Mouse (Mus musculus): Measurements from ENCODE around the gene Lrrc23. TPM values are rescaled to one million over a fixed set of nuclear protein-coding genes. Genes with fewer than 3 reads are reported as not detected.

Lrrc23 gene
- polyA plus RNA-seq, 1 experiment from 2014 or later = not detected

GRCm38 (mm10) chr6:124722876-124723473 lies 56.6 kb downstream of the Lrrc23 start:
- Histone ChIP-seq H3K9me3 (replicated peaks) (no peaks in the 10 kb centered on the region), H3K4me1 (replicated peaks) (peaks cover 66% of the 10 kb centered on the region), H3K9ac (no peak overlapping the region), H3K27ac (replicated peaks) (0 out of 2 replicates have a peak overlapping the region, but pooled peaks have one; percentile 19), H3K4me2 (no peak overlapping the region), H3K4me3 (replicated peaks) (no peak overlapping the region), H3K27me3 (no peaks in the 10 kb centered on the region), H3K36me3 (replicated peaks) (0 out of 2 replicates have a peak, but pooled peaks cover 9% of the 10 kb centered on the region)
- WGBS (ENCODE audit: insufficient replicate concordance) = 62% methylated on average over 6 of the region's 6 CpGs
- no peak for ATAC-seq (ENCODE audit: insufficient read depth)

GRCm38 (mm10) chr6:124720904-124721303 lies 58.6 kb downstream of the Lrrc23 start:
- WGBS (ENCODE audit: insufficient replicate concordance) = 64% methylated on average over 11 of the region's 11 CpGs
- Histone ChIP-seq H3K9me3 (replicated peaks) (no peaks in the 10 kb centered on the region), H3K4me1 (replicated peaks) (peaks cover 79% of the 10 kb centered on the region), H3K4me2 (no peak overlapping the region), H3K9ac (no peak overlapping the region), H3K4me3 (replicated peaks) (no peak overlapping the region), H3K27ac (replicated peaks) (peak overlapping the region; percentile 76), H3K36me3 (replicated peaks) (peaks cover 29% of the 10 kb centered on the region), H3K27me3 (no peaks in the 10 kb centered on the region)
- ATAC-seq (ENCODE audit: insufficient read depth) = no peak

Other genes starting within 250 kb of the Lrrc23 start
- gene C1s1, start 237.4 kb downstream of the Lrrc23 start, polyA plus RNA-seq (2015; fragmentation: Nextera tagmentation; extraction: Ambion mirVana) = 47.0 and 59.5 TPM in 2 replicates
- gene C1rb, start 209.4 kb downstream of the Lrrc23 start, polyA plus RNA-seq (2015; fragmentation: Nextera tagmentation; extraction: Ambion mirVana) = not detected in 2 replicates
- not detected in 2 replicates for gene C1s2, start 143.6 kb downstream of the Lrrc23 start, polyA plus RNA-seq (2015; fragmentation: Nextera tagmentation; extraction: Ambion mirVana)
- 82.0 and 85.6 TPM in 2 replicates for gene Lpcat3, start 116.7 kb downstream of the Lrrc23 start, polyA plus RNA-seq (2015; fragmentation: Nextera tagmentation; extraction: Ambion mirVana)
- gene Emg1, start 67.5 kb downstream of the Lrrc23 start, polyA plus RNA-seq (2015; fragmentation: Nextera tagmentation; extraction: Ambion mirVana) = 122 and 128 TPM in 2 replicates
- gene Phb2, start 67.4 kb downstream of the Lrrc23 start, polyA plus RNA-seq (2015; fragmentation: Nextera tagmentation; extraction: Ambion mirVana) = 242 and 243 TPM in 2 replicates
- 38.1 and 43.7 TPM in 2 replicates for gene Ptpn6, start 41.0 kb downstream of the Lrrc23 start, polyA plus RNA-seq (2015; fragmentation: Nextera tagmentation; extraction: Ambion mirVana)
- 75.9 and 76.4 TPM in 2 replicates for gene Grcc10, start 38.4 kb downstream of the Lrrc23 start, polyA plus RNA-seq (2015; fragmentation: Nextera tagmentation; extraction: Ambion mirVana)
- gene Gm45234, start 23.7 kb downstream of the Lrrc23 start, polyA plus RNA-seq (2015; fragmentation: Nextera tagmentation; extraction: Ambion mirVana) = not detected in 2 replicates
- 1.3 and 2.0 TPM in 2 replicates for gene Atn1, start 23.2 kb downstream of the Lrrc23 start, polyA plus RNA-seq (2015; fragmentation: Nextera tagmentation; extraction: Ambion mirVana)
- 0.39 and 0.41 TPM in 2 replicates for gene Eno2, start 10.1 kb downstream of the Lrrc23 start, polyA plus RNA-seq (2015; fragmentation: Nextera tagmentation; extraction: Ambion mirVana)
- gene Spsb2, start 28.9 kb upstream of the Lrrc23 start, polyA plus RNA-seq (2015; fragmentation: Nextera tagmentation; extraction: Ambion mirVana) = 9.2 and 9.5 TPM in 2 replicates
- gene Tpi1, start 34.6 kb upstream of the Lrrc23 start, polyA plus RNA-seq (2015; fragmentation: Nextera tagmentation; extraction: Ambion mirVana) = 405 and 414 TPM in 2 replicates
- gene Usp5, start 49.8 kb upstream of the Lrrc23 start, polyA plus RNA-seq (2015; fragmentation: Nextera tagmentation; extraction: Ambion mirVana) = 54.9 and 55.4 TPM in 2 replicates
- 192 and 194 TPM in 2 replicates for gene Cdca3, start 49.8 kb upstream of the Lrrc23 start, polyA plus RNA-seq (2015; fragmentation: Nextera tagmentation; extraction: Ambion mirVana)
- gene Gnb3, start 60.5 kb upstream of the Lrrc23 start, polyA plus RNA-seq (2015; fragmentation: Nextera tagmentation; extraction: Ambion mirVana) = 0.29 and 0.68 TPM in 2 replicates
- 1.6 TPM in 2 replicates for gene P3h3, start 78.0 kb upstream of the Lrrc23 start, polyA plus RNA-seq (2015; fragmentation: Nextera tagmentation; extraction: Ambion mirVana)
- 0.06 and 0.09 TPM in 2 replicates for gene Gpr162, start 84.3 kb upstream of the Lrrc23 start, polyA plus RNA-seq (2015; fragmentation: Nextera tagmentation; extraction: Ambion mirVana)
- gene Cd4, start 108.5 kb upstream of the Lrrc23 start, polyA plus RNA-seq (2015; fragmentation: Nextera tagmentation; extraction: Ambion mirVana) = 0.07 and 0.20 TPM in 2 replicates
- gene Lag3, start 132.0 kb upstream of the Lrrc23 start, polyA plus RNA-seq (2015; fragmentation: Nextera tagmentation; extraction: Ambion mirVana) = 0.13 and 0.18 TPM in 2 replicates
- 56.2 and 62.7 TPM in 2 replicates for gene Ptms, start 140.4 kb upstream of the Lrrc23 start, polyA plus RNA-seq (2015; fragmentation: Nextera tagmentation; extraction: Ambion mirVana)
- 119 and 127 TPM in 2 replicates for gene Mlf2, start 151.7 kb upstream of the Lrrc23 start, polyA plus RNA-seq (2015; fragmentation: Nextera tagmentation; extraction: Ambion mirVana)
- gene Cops7a, start 185.8 kb upstream of the Lrrc23 start, polyA plus RNA-seq (2015; fragmentation: Nextera tagmentation; extraction: Ambion mirVana) = 52.4 and 55.1 TPM in 2 replicates
- 0.07 TPM in 2 replicates for gene Pianp, start 217.0 kb upstream of the Lrrc23 start, polyA plus RNA-seq (2015; fragmentation: Nextera tagmentation; extraction: Ambion mirVana)
- 4.1 and 4.7 TPM in 2 replicates for gene Zfp384, start 229.4 kb upstream of the Lrrc23 start, polyA plus RNA-seq (2015; fragmentation: Nextera tagmentation; extraction: Ambion mirVana)